Mouse (Mus musculus): ENCODE data around the gene Cox19.

GRCm38 (mm10) chr5:139378986-139379629 is 27.9 kb upstream of the Cox19 start:
- no peak for TF ChIP-seq CTCF (IDR thresholded peaks at IDR 0.05; ENCODE audit: extremely low read depth, insufficient read depth, low read length)
- TF ChIP-seq POLR2A (IDR thresholded peaks at IDR 0.05; ENCODE audit: extremely low read depth, insufficient read depth, low read length): no peak
